In the genomic region with DNA sequence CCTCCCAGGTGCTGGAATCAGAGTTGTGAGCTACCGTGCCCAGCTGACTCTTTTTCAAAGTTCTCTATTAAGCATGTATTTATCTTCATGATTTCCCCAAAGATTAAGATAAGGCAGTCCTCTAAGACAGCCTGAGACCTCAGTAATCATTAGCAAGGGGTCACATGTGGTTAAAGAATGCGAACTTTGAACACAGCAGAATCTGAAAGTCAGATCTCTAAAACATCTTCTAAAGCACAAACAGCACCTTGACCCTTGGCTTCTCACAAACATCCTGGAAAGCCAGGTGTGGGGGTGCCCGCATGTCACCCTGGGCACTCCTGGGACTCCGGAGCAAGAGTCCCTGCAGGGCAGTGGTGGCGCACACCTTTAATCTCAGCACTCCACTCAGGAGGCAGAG, we compare ENCODE assay signal across 20 mouse cellular contexts. TPM values are rescaled to one million over a fixed set of nuclear protein-coding genes. Genes with fewer than 3 reads are reported as not detected.
A peak's percentile ranks its signal among the peaks of the same experiment; 100 is the strongest.
DNase-seq lines count a peak whose midpoint lies in the region; ATAC-seq lines count a peak whose summit lies in the region.
"Had no signal": no experiment of that assay in that cellular context is flagged by ENCODE, and none has a peak within 500 bp of the region (broad histone marks: within the 10 kb centered on the region; RNA-seq: fewer than 3 reads in every experiment).

No protein-coding gene starts in this region.

- H3K27ac ChIP-seq in kidney, embryonic 15.5 days, result no peak overlapping the region; the same call in 1 of the 2 replicates
- H3K27ac ChIP-seq in midbrain, embryonic 11.5 days (ENCODE audit: low read depth, low read length), result no peak overlapping the region
- H3K27ac ChIP-seq in midbrain, embryonic 15.5 days, result no peak overlapping the region
- H3K27ac ChIP-seq: embryonic facial prominence, embryonic 13.5 days; forebrain, embryonic 12.5 days; hindbrain, embryonic 10.5 days had no signal

- 79% methylated on average over 5 of the region's 5 CpGs for WGBS in kidney, embryonic 15.5 days
- 95% methylated on average over 5 of the region's 5 CpGs for WGBS in midbrain, embryonic 11.5 days
- 96% methylated on average over 5 of the region's 5 CpGs for WGBS in midbrain, embryonic 15.5 days

- DNase-seq in kidney, adult 18-20 months, result peak; percentile 66
- DNase-seq in midbrain, embryonic 11.5 days (ENCODE audit: low spot score, missing footprints), result peak; percentile 26
- peak; percentile 74 for DNase-seq in kidney, postnatal 14 days
- no peak for DNase-seq in frontal cortex, postnatal 14 days (ENCODE audit: low spot score in 2 of 2)
- DNase-seq: adrenal gland, postnatal 14 days; cerebellum, adult 18-20 months; cerebellum, adult 9-11 months; cerebellum, postnatal 36 days; gastrocnemius, postnatal 25 days had no signal

- no peak overlapping the region for H3K9ac ChIP-seq in kidney, embryonic 15.5 days
- no peak overlapping the region for H3K9ac ChIP-seq in midbrain, embryonic 11.5 days (ENCODE audit: low read length)
- H3K9ac ChIP-seq in midbrain, embryonic 15.5 days, result no peak overlapping the region
- H3K9ac ChIP-seq: embryonic facial prominence, embryonic 13.5 days; forebrain, embryonic 12.5 days; heart, embryonic 12.5 days had no signal

- H3K4me3 ChIP-seq in kidney, embryonic 15.5 days (replicated peaks), result no peak overlapping the region
- H3K4me3 ChIP-seq in midbrain, embryonic 11.5 days (ENCODE audit: low read depth, low read length), result no peak overlapping the region
- H3K4me3 ChIP-seq in midbrain, embryonic 15.5 days, result no peak overlapping the region
- H3K4me3 ChIP-seq: embryonic facial prominence, embryonic 13.5 days; forebrain, embryonic 12.5 days; heart, embryonic 12.5 days; hindbrain, embryonic 10.5 days had no signal

- H3K27me3 ChIP-seq in kidney, embryonic 15.5 days, result no peaks in the 10 kb centered on the region
- H3K27me3 ChIP-seq in midbrain, embryonic 11.5 days (ENCODE audit: control insufficient read depth, insufficient read depth, low read length), result no peaks in the 10 kb centered on the region
- no peaks in the 10 kb centered on the region for H3K27me3 ChIP-seq in midbrain, embryonic 15.5 days (replicated peaks)
- H3K27me3 ChIP-seq: CH12.LX; embryonic facial prominence, embryonic 13.5 days; forebrain, embryonic 12.5 days; heart, embryonic 12.5 days; Patski had no signal

- H3K4me1 ChIP-seq in kidney, embryonic 15.5 days, result peaks cover 3% of the 10 kb centered on the region; the same call in 1 of the 2 replicates
- H3K4me1 ChIP-seq in midbrain, embryonic 11.5 days (ENCODE audit: control insufficient read depth, insufficient read depth, low read length), result no peaks in the 10 kb centered on the region
- H3K4me1 ChIP-seq in midbrain, embryonic 15.5 days, result no peaks in the 10 kb centered on the region
- H3K4me1 ChIP-seq: embryonic facial prominence, embryonic 13.5 days; forebrain, embryonic 12.5 days had no signal

- ATAC-seq in kidney, embryonic 15.5 days (replicated peaks; ENCODE audit: low FRiP score), result no peak
- ATAC-seq in midbrain, embryonic 11.5 days (ENCODE audit: low FRiP score), result no peak
- ATAC-seq in midbrain, embryonic 15.5 days (replicated peaks), result no peak
- no peak for ATAC-seq in cerebellum, adult (ENCODE audit: insufficient number of reproducible peaks, low FRiP score, low TSS enrichment)
- ATAC-seq: activated CD4-positive, CD25-positive, alpha-beta regulatory T cell, adult 4 months; forebrain, embryonic 16.5 days; Patski had no signal

- no peaks in the 10 kb centered on the region for H3K9me3 ChIP-seq in kidney, embryonic 15.5 days (replicated peaks)
- H3K9me3 ChIP-seq in midbrain, embryonic 11.5 days (ENCODE audit: control insufficient read depth, low read length), result no peaks in the 10 kb centered on the region
- no peaks in the 10 kb centered on the region for H3K9me3 ChIP-seq in midbrain, embryonic 15.5 days
- H3K9me3 ChIP-seq: embryonic facial prominence, embryonic 13.5 days; heart, embryonic 12.5 days; hindbrain, embryonic 10.5 days had no signal

- peaks cover 7% of the 10 kb centered on the region for H3K36me3 ChIP-seq in kidney, embryonic 15.5 days
- H3K36me3 ChIP-seq in midbrain, embryonic 11.5 days (ENCODE audit: control insufficient read depth, insufficient read depth, low read length), result no peaks in the 10 kb centered on the region
- no peaks in the 10 kb centered on the region for H3K36me3 ChIP-seq in midbrain, embryonic 15.5 days (replicated peaks)

- H3K4me2 ChIP-seq in kidney, embryonic 15.5 days, result no peak overlapping the region
- no peak overlapping the region for H3K4me2 ChIP-seq in midbrain, embryonic 11.5 days
- no peak overlapping the region for H3K4me2 ChIP-seq in midbrain, embryonic 15.5 days
- H3K4me2 ChIP-seq: embryonic facial prominence, embryonic 13.5 days; forebrain, embryonic 12.5 days; heart, embryonic 12.5 days had no signal

RNA-seq across cellular contexts. Expression of a gene that starts 24.6 kb away (rescaled TPM):
- polyA plus RNA-seq in kidney, embryonic 15.5 days (2015; fragmentation: Nextera tagmentation; extraction: Ambion mirVana), result 25.3 and 27.0 TPM in 2 replicates
- polyA plus RNA-seq in midbrain, embryonic 11.5 days (2014; fragmentation: Nextera tagmentation; extraction: Ambion mirVana), result 7.4 and 9.9 TPM in 2 replicates
- 40.5 and 41.4 TPM in 2 replicates for polyA plus RNA-seq in midbrain, embryonic 15.5 days (2015; fragmentation: Nextera tagmentation; extraction: Ambion mirVana)

RNA-seq across cellular contexts. Expression of a gene that starts 32.7 kb away (rescaled TPM):
- polyA plus RNA-seq in kidney, embryonic 15.5 days (2015; fragmentation: Nextera tagmentation; extraction: Ambion mirVana), result 20.0 and 21.0 TPM in 2 replicates
- 21.4 and 22.4 TPM in 2 replicates for polyA plus RNA-seq in midbrain, embryonic 11.5 days (2014; fragmentation: Nextera tagmentation; extraction: Ambion mirVana)
- 21.8 and 21.9 TPM in 2 replicates for polyA plus RNA-seq in midbrain, embryonic 15.5 days (2015; fragmentation: Nextera tagmentation; extraction: Ambion mirVana)

RNA-seq across cellular contexts. Expression of a gene that starts 43.0 kb away (rescaled TPM):
- polyA plus RNA-seq in kidney, embryonic 15.5 days (2015; fragmentation: Nextera tagmentation; extraction: Ambion mirVana), result 54.8 and 60.1 TPM in 2 replicates
- polyA plus RNA-seq in midbrain, embryonic 11.5 days (2014; fragmentation: Nextera tagmentation; extraction: Ambion mirVana), result 41.2 and 48.5 TPM in 2 replicates
- polyA plus RNA-seq in midbrain, embryonic 15.5 days (2015; fragmentation: Nextera tagmentation; extraction: Ambion mirVana), result 22.3 and 23.4 TPM in 2 replicates

RNA-seq across cellular contexts. Expression of a gene that starts 43.1 kb away (rescaled TPM):
- 46.5 and 53.0 TPM in 2 replicates for polyA plus RNA-seq in kidney, embryonic 15.5 days (2015; fragmentation: Nextera tagmentation; extraction: Ambion mirVana)
- 37.5 and 44.2 TPM in 2 replicates for polyA plus RNA-seq in midbrain, embryonic 11.5 days (2014; fragmentation: Nextera tagmentation; extraction: Ambion mirVana)
- polyA plus RNA-seq in midbrain, embryonic 15.5 days (2015; fragmentation: Nextera tagmentation; extraction: Ambion mirVana), result 35.4 and 37.2 TPM in 2 replicates

RNA-seq across cellular contexts. Expression of a gene that starts 54.7 kb away (rescaled TPM):
- 116 and 127 TPM in 2 replicates for polyA plus RNA-seq in kidney, embryonic 15.5 days (2015; fragmentation: Nextera tagmentation; extraction: Ambion mirVana)
- polyA plus RNA-seq in midbrain, embryonic 11.5 days (2014; fragmentation: Nextera tagmentation; extraction: Ambion mirVana), result 163 and 166 TPM in 2 replicates
- polyA plus RNA-seq in midbrain, embryonic 15.5 days (2015; fragmentation: Nextera tagmentation; extraction: Ambion mirVana), result 78.4 and 91.4 TPM in 2 replicates

Comparison
In these comparisons a context has a peak if more than half of its experiments do, and no peak if none do; other contexts are left out.
1. DNase-seq: peak in kidney, adult 18-20 months (single experiment), midbrain, embryonic 11.5 days (single experiment) and kidney, postnatal 14 days (single experiment); none in frontal cortex, postnatal 14 days (0 of 2).